In the genomic region with DNA sequence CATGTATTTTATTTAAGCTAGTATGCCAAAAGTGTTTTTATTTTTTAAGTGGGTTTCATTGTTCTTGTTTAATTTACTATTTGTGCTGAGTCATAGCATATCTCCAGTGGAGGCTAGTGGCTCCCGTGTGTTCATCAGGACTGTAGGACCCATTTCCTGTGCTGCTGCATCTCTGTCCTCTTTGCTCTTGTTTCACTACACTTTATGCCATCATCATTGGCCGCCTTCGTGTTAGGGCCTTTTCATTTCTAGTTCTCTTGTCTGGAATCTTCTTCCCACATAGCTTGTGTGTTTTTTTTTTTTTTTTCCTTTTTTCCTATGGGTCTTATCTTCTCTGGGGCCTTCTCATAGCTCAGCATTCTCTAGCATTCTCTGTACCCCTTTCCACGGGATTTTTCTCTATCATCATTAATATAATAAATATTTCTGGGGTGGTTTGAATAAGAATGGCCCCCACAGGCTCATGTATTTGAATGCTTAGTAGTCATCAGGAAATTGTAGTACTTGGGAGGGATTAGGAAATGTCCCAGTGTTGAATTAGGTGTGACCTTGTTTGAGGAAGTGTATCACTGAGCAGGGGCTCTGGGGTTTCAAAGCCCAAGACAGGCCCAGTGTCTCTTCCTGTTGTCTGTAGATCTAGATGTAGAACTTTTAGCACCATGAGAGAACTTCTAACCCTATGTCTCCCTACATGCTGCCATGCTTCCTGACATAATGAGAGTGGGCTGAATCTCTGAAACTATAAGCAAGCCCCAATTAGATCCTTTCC, we compare ENCODE assay signal across 18 mouse cellular contexts. TPM values are rescaled to one million over a fixed set of nuclear protein-coding genes. Genes with fewer than 3 reads are reported as not detected.
DNase-seq lines count a peak whose midpoint lies in the region; ATAC-seq and TF ChIP-seq lines count a peak whose summit lies in the region.
"Had no signal": no experiment of that assay in that cellular context is flagged by ENCODE, and none has a peak within 500 bp of the region (broad histone marks: within the 10 kb centered on the region; RNA-seq: fewer than 3 reads in every experiment).

No protein-coding gene starts in this region.

- no peak for DNase-seq in lung, postnatal 0 days (ENCODE audit: low spot score)
- DNase-seq in lung, adult 18-20 months = no peak
- peak; percentile 79 for DNase-seq in MEL-GATA-1-ER (ENCODE audit: extremely low read depth, low read depth)
- no peak for DNase-seq in liver, embryonic 11.5 days (ENCODE audit: low spot score)
- no peak for DNase-seq in limb, embryonic 10.5 days (ENCODE audit: low spot score)
- DNase-seq: adrenal gland, postnatal 10 days; kidney, adult 11 months; kidney, postnatal 25 days; layer of hippocampus, postnatal 36 days; lung, postnatal 14 days; right cerebral cortex, adult 18-20 months; thymus, adult 18-20 months had no signal

- 68% methylated on average over 4 of the region's 4 CpGs for WGBS in lung, postnatal 0 days
- WGBS in liver, embryonic 11.5 days = 58% methylated on average over 4 of the region's 4 CpGs
- 81% methylated on average over 4 of the region's 4 CpGs for WGBS in limb, embryonic 10.5 days
- 87% methylated on average over 4 of the region's 4 CpGs for WGBS in midbrain, embryonic 16.5 days

- H3K4me2 ChIP-seq in lung, postnatal 0 days (replicated peaks; ENCODE audit: low read depth, low read length) = no peak overlapping the region
- no peak overlapping the region for H3K4me2 ChIP-seq in liver, embryonic 11.5 days
- no peak overlapping the region for H3K4me2 ChIP-seq in midbrain, embryonic 16.5 days (ENCODE audit: low read length)
- H3K4me2 ChIP-seq: hindbrain, embryonic 13.5 days; limb, embryonic 12.5 days had no signal

- no peak overlapping the region for H3K4me3 ChIP-seq in lung, postnatal 0 days (ENCODE audit: low read depth, low read length)
- no peak overlapping the region for H3K4me3 ChIP-seq in liver, embryonic 11.5 days (ENCODE audit: low read depth, low read length)
- H3K4me3 ChIP-seq in limb, embryonic 10.5 days = no peak overlapping the region
- no peak overlapping the region for H3K4me3 ChIP-seq in midbrain, embryonic 16.5 days (ENCODE audit: low read depth, low read length)
- H3K4me3 ChIP-seq: heart, embryonic 10.5 days; hindbrain, embryonic 13.5 days; limb, embryonic 12.5 days had no signal

- TF ChIP-seq CTCF in lung, postnatal 0 days (IDR thresholded peaks at IDR 0.05) = no peak

- no peaks in the 10 kb centered on the region; the same call in 1 of the 2 replicates for H3K4me1 ChIP-seq in lung, postnatal 0 days (ENCODE audit: insufficient read depth, low read depth, low read length)
- H3K4me1 ChIP-seq in liver, embryonic 11.5 days (replicated peaks; ENCODE audit: control insufficient read depth, insufficient read depth, low read length) = peaks cover 14% of the 10 kb centered on the region
- H3K4me1 ChIP-seq in limb, embryonic 10.5 days = no peaks in the 10 kb centered on the region
- no peaks in the 10 kb centered on the region for H3K4me1 ChIP-seq in midbrain, embryonic 16.5 days (ENCODE audit: control insufficient read depth, insufficient read depth, low read length)
- H3K4me1 ChIP-seq: hindbrain, embryonic 13.5 days; limb, embryonic 12.5 days had no signal

- H3K27me3 ChIP-seq in lung, postnatal 0 days (replicated peaks; ENCODE audit: insufficient read depth, low read length) = no peaks in the 10 kb centered on the region
- no peaks in the 10 kb centered on the region for H3K27me3 ChIP-seq in liver, embryonic 11.5 days (replicated peaks; ENCODE audit: control insufficient read depth, insufficient read depth, low read length)
- H3K27me3 ChIP-seq in limb, embryonic 10.5 days (ENCODE audit: low read depth, poor library complexity, severe bottlenecking) = no peaks in the 10 kb centered on the region
- H3K27me3 ChIP-seq in midbrain, embryonic 16.5 days (ENCODE audit: control insufficient read depth, insufficient read depth, low read depth, low read length) = no peaks in the 10 kb centered on the region
- H3K27me3 ChIP-seq: hindbrain, embryonic 13.5 days; limb, embryonic 12.5 days had no signal

- no peak overlapping the region for H3K9ac ChIP-seq in lung, postnatal 0 days (replicated peaks; ENCODE audit: low read depth)
- no peak overlapping the region for H3K9ac ChIP-seq in liver, embryonic 11.5 days (ENCODE audit: low read depth, low read length)
- no peak overlapping the region for H3K9ac ChIP-seq in midbrain, embryonic 16.5 days (ENCODE audit: low read depth, low read length)
- H3K9ac ChIP-seq: hindbrain, embryonic 13.5 days; limb, embryonic 12.5 days had no signal

- H3K27ac ChIP-seq in lung, postnatal 0 days (ENCODE audit: low read length) = no peak overlapping the region
- H3K27ac ChIP-seq in liver, embryonic 11.5 days (ENCODE audit: low read depth, low read length) = peak overlapping the region; percentile 52; the same call in 1 of the 2 replicates
- no peak overlapping the region for H3K27ac ChIP-seq in limb, embryonic 10.5 days
- H3K27ac ChIP-seq in midbrain, embryonic 16.5 days (ENCODE audit: low read length) = no peak overlapping the region
- H3K27ac ChIP-seq: heart, embryonic 10.5 days; hindbrain, embryonic 13.5 days; limb, embryonic 12.5 days had no signal

- H3K36me3 ChIP-seq in lung, postnatal 0 days (ENCODE audit: insufficient read depth, low read length) = no peaks in the 10 kb centered on the region
- H3K36me3 ChIP-seq in liver, embryonic 11.5 days (ENCODE audit: control insufficient read depth, insufficient read depth, low read length) = no peaks in the 10 kb centered on the region
- no peaks in the 10 kb centered on the region for H3K36me3 ChIP-seq in limb, embryonic 10.5 days
- H3K36me3 ChIP-seq in midbrain, embryonic 16.5 days (ENCODE audit: control insufficient read depth, insufficient read depth, low read length) = no peaks in the 10 kb centered on the region
- H3K36me3 ChIP-seq: heart, embryonic 10.5 days; hindbrain, embryonic 13.5 days; limb, embryonic 12.5 days had no signal

- ATAC-seq in lung, postnatal 0 days = peak; percentile 33; the same call in 1 of the 2 replicates
- ATAC-seq in liver, embryonic 11.5 days (replicated peaks; ENCODE audit: low FRiP score) = peak; percentile 53; the same call in 1 of the 2 replicates
- ATAC-seq in neutrophil, adult 5-6 weeks (ENCODE audit: extremely low read depth, insufficient number of reproducible peaks, low FRiP score, poor library complexity, severe bottlenecking) = peak; percentile 41; the same call in 1 of the 2 replicates
- ATAC-seq in midbrain, embryonic 16.5 days = no peak
- ATAC-seq: forebrain, embryonic 14.5 days had no signal

- H3K9me3 ChIP-seq in lung, postnatal 0 days (ENCODE audit: low read length) = no peaks in the 10 kb centered on the region
- no peaks in the 10 kb centered on the region for H3K9me3 ChIP-seq in liver, embryonic 11.5 days (ENCODE audit: control insufficient read depth, low read length)
- H3K9me3 ChIP-seq in limb, embryonic 10.5 days (replicated peaks) = no peaks in the 10 kb centered on the region
- no peaks in the 10 kb centered on the region for H3K9me3 ChIP-seq in midbrain, embryonic 16.5 days (replicated peaks; ENCODE audit: control insufficient read depth, low read length, poor library complexity, severe bottlenecking)
- H3K9me3 ChIP-seq: heart, embryonic 10.5 days; hindbrain, embryonic 13.5 days; limb, embryonic 12.5 days had no signal

- TF ChIP-seq EP300 in lung, postnatal 0 days (IDR thresholded peaks at IDR 0.05) = no peak

RNA-seq across cellular contexts. Expression of gene Cd34, which starts 47.0 kb away (rescaled TPM):
- polyA plus RNA-seq in lung, postnatal 0 days (2015; fragmentation: Nextera tagmentation; extraction: Ambion mirVana) = 189 and 199 TPM in 2 replicates
- polyA plus RNA-seq in liver, embryonic 11.5 days (2014; fragmentation: Nextera tagmentation; extraction: Ambion mirVana) = 35.8 and 37.1 TPM in 2 replicates
- total RNA-seq in neutrophil, adult 5-6 weeks (2017) = 0.49 and 0.58 TPM in 2 replicates
- polyA plus RNA-seq in limb, embryonic 10.5 days (2016; fragmentation: Nextera tagmentation; extraction: Ambion mirVana) = 51.7 and 52.3 TPM in 2 replicates
- polyA plus RNA-seq in midbrain, embryonic 16.5 days (2015; fragmentation: Nextera tagmentation; extraction: Ambion mirVana) = 22.5 and 28.3 TPM in 2 replicates
